Mouse (Mus musculus) thymus, postnatal 4 days (tissue): Measurements from ENCODE around the gene Sec61b.

Source experiments
- DNase-seq: peaks from one replicate; pipeline ENCODE4 v3.0.0; 2021

Sec61b gene

GRCm38 (mm10) chr4:47491243-47491642 is 16.8 kb downstream of the Sec61b start:
- no peak for DNase-seq

GRCm38 (mm10) chr4:47492311-47493086 is 18.0 kb downstream of the Sec61b start:
- no peak for DNase-seq

- no peak for DNase-seq
Observed at GRCm38 (mm10) chr4:47493456-47493855, 19.0 kb downstream of the Sec61b start.

- DNase-seq = no peak
Observed at GRCm38 (mm10) chr4:47494137-47494536, 19.7 kb downstream of the Sec61b start.

- no peak for DNase-seq
Observed at GRCm38 (mm10) chr4:47494686-47495085, 20.2 kb downstream of the Sec61b start.

- no peak for DNase-seq
Observed at GRCm38 (mm10) chr4:47497811-47498385, 23.4 kb downstream of the Sec61b start.

- DNase-seq = no peak
Observed at GRCm38 (mm10) chr4:47499121-47499545, 24.7 kb downstream of the Sec61b start.

GRCm38 (mm10) chr4:47502546-47502971 is 28.1 kb downstream of the Sec61b start:
- peak; percentile 68 for DNase-seq

- DNase-seq = no peak
Observed at GRCm38 (mm10) chr4:47503045-47503444, 28.6 kb downstream of the Sec61b start.

- no peak for DNase-seq
Observed at GRCm38 (mm10) chr4:47504841-47505517, 30.5 kb downstream of the Sec61b start.

GRCm38 (mm10) chr4:47518551-47519181 is 44.2 kb downstream of the Sec61b start:
- DNase-seq = peak; percentile 56

GRCm38 (mm10) chr4:47520076-47520475 is 45.6 kb downstream of the Sec61b start:
- DNase-seq = no peak

- no peak for DNase-seq
Observed at GRCm38 (mm10) chr4:47521884-47522605, 47.6 kb downstream of the Sec61b start.

- DNase-seq = no peak
Observed at GRCm38 (mm10) chr4:47529866-47530265, 55.4 kb downstream of the Sec61b start.
